Mouse (Mus musculus) E14TG2a.4 (cell line): ENCODE data around the gene Myb.

Experiments
- H3K27me3 ChIP-seq: 2 replicates; pipeline ENCODE4 v1.6.1; 2014; ENCODE audit warnings: low read length, control low read depth; ENCODE audit not compliant: insufficient read depth
- H3K36me3 ChIP-seq: 2 replicates; pipeline ENCODE4 v1.6.1; 2014; ENCODE audit warnings: low read length, control low read depth; ENCODE audit not compliant: insufficient read depth
- H3K4me1 ChIP-seq: replicated peaks from 2 replicates; pipeline ENCODE4 v1.6.1; 2014; ENCODE audit warnings: low read depth, low read length, control low read depth
- H3K4me3 ChIP-seq: replicated peaks from 2 replicates; pipeline ENCODE4 v1.5.1; 2014; ENCODE audit warnings: mild to moderate bottlenecking, low read length
- H3K9me3 ChIP-seq: 2 replicates; pipeline ENCODE4 v1.6.1; 2014; ENCODE audit warnings: low read length, control low read depth
- CTCF ChIP-seq: conservative IDR thresholded peaks from 2 replicates; pipeline ENCODE4 v1.5.1; 2014; ENCODE audit warnings: low read length
- NANOG ChIP-seq: IDR thresholded peaks from 2 replicates; pipeline ENCODE4 v1.6.1; 2014; ENCODE audit warnings: borderline replicate concordance, low read length, mixed read lengths
- POU5F1 ChIP-seq: IDR thresholded peaks from 2 replicates; pipeline ENCODE4 v1.6.1; 2014; ENCODE audit warnings: low read length, borderline replicate concordance

The Myb gene

DNA sequence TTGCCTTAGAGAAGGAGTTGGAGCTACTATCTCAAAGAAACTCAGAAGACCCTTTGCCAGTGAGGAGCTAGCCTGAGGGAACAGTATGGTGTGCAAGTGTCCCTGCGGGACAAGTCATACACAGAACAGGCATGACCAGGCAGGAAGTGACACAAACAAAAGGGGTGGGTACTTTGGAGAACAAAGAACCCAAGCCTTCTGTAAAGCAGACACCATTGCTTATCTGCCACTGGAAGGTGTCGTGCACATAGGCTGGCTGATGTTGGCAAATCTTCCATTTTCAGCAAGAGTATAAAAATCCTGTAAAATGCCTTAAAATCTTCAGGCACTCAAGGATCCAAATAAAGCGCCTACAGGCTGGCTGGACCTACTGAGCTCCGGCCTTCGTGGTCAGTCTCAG, 25.9 kb upstream of the Myb start:
- H3K4me3 ChIP-seq: no peak overlapping the region
- peaks cover 10% of the 10 kb centered on the region for H3K4me1 ChIP-seq
- no peaks in the 10 kb centered on the region for H3K9me3 ChIP-seq
- H3K27me3 ChIP-seq: no peaks in the 10 kb centered on the region
- no peaks in the 10 kb centered on the region for H3K36me3 ChIP-seq
- TF ChIP-seq NANOG (no peak), POU5F1 (no peak), CTCF (no peak)

- Histone ChIP-seq H3K27me3 (no peaks in the 10 kb centered on the region), H3K36me3 (no peaks in the 10 kb centered on the region), H3K4me1 (peaks cover 7% of the 10 kb centered on the region), H3K4me3 (0 out of 2 replicates have a peak overlapping the region, but pooled peaks have one; percentile 1), H3K9me3 (no peaks in the 10 kb centered on the region)
- TF ChIP-seq CTCF (peak; percentile 87), NANOG (no peak), POU5F1 (no peak)
Measured at GRCm38 (mm10) chr10:21178711-21179110, 17.9 kb upstream of the Myb start.

- TF ChIP-seq NANOG (no peak), POU5F1 (no peak), CTCF (no peak)
- Histone ChIP-seq H3K4me1 (peaks cover 7% of the 10 kb centered on the region), H3K9me3 (no peaks in the 10 kb centered on the region), H3K36me3 (no peaks in the 10 kb centered on the region), H3K4me3 (0 out of 2 replicates have a peak overlapping the region, but pooled peaks have one; percentile 1), H3K27me3 (no peaks in the 10 kb centered on the region)
Measured at GRCm38 (mm10) chr10:21178281-21178680, 17.5 kb upstream of the Myb start.

DNA sequence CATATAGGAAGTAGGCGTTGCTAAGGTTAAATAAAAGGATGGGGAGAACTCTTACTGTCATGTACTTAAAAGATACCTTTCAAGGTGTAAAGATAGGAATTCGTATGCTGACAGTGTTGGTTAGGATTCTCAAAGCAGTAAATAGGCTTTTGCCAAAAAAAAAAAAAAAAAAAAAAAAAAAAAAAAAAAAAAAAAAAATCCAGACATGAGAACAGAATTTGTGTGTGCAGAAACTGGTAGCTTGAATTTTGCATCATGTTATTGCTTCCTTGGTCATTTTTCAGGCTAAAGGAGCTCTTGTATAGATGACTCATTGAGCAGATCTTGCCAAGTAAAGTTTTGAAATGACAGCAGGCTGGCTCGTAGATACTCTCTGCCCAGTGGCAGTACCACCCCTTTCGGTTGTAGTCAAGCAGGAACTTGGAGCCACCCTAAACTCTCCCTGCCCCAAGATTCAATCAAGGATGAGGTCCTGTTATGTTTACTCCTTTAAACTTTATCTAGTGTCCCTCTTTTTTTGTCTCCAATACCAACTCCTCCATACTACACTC, 11.9 kb upstream of the Myb start:
- TF ChIP-seq CTCF: no peak
- no peak for TF ChIP-seq POU5F1
- no peak for TF ChIP-seq NANOG
- no peaks in the 10 kb centered on the region; the same call in 1 of the 2 replicates for H3K27me3 ChIP-seq

DNA sequence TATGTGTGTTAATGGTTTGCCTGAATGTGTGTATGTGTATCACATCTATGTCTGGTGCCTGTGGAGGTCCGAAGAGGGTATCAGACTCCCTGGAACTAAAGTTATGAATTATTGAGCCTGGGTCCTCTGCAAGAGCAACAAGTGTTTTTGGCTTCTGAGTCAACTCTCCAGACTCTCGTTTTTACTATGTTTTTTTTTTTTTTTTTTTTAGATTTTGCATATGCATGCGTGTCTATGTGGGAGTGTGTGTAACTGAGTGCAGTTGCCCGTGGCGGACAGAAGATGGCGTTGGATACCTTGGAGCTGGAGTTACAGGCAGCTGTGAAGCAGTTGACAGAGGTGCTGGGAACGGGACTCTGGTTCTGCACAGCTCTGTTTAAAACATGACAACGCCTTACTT, 7.7 kb upstream of the Myb start:
- H3K4me1 ChIP-seq: no peaks in the 10 kb centered on the region
- peaks cover 7% of the 10 kb centered on the region for H3K27me3 ChIP-seq
- peaks cover 17% of the 10 kb centered on the region for H3K9me3 ChIP-seq
- no peak overlapping the region for H3K4me3 ChIP-seq
- H3K36me3 ChIP-seq: no peaks in the 10 kb centered on the region
- no peak for TF ChIP-seq NANOG
- TF ChIP-seq POU5F1: no peak
- no peak for TF ChIP-seq CTCF

More for the DNA sequence above, 11.9 kb upstream of the Myb start:
- peaks cover 11% of the 10 kb centered on the region for H3K9me3 ChIP-seq
- no peaks in the 10 kb centered on the region for H3K4me1 ChIP-seq
- no peak overlapping the region for H3K4me3 ChIP-seq
- H3K36me3 ChIP-seq: no peaks in the 10 kb centered on the region

GRCm38 (mm10) chr10:21167842-21168241, 7.1 kb upstream of the Myb start:
- H3K36me3 ChIP-seq: no peaks in the 10 kb centered on the region
- no peaks in the 10 kb centered on the region for H3K4me1 ChIP-seq
- H3K4me3 ChIP-seq: no peak overlapping the region
- TF ChIP-seq NANOG: no peak
- no peak for TF ChIP-seq POU5F1
- TF ChIP-seq CTCF: no peak
- peaks cover 9% of the 10 kb centered on the region for H3K27me3 ChIP-seq
- peaks cover 17% of the 10 kb centered on the region for H3K9me3 ChIP-seq

DNA sequence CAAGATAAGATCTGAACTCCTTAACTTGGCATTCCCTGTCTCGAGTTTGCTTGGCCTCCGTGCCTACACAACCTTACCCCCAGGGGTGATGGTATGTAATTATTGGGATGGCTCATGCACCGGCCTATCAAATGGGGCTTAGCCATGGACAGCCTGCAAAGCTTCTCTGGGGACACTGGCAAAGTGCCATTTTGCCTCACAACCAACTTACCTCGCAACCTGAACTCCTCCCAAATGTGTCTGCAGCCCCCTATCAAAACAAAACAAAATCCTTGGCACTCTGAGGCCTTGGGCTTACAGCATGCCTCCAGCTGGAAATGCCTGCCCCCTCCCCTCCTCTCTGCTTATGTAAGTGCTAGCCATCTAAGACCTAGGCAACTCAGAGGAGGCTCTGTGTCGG, 6.4 kb upstream of the Myb start:
- no peak for TF ChIP-seq POU5F1
- TF ChIP-seq NANOG: no peak
- TF ChIP-seq CTCF: no peak
- H3K27me3 ChIP-seq: peaks cover 13% of the 10 kb centered on the region

DNA sequence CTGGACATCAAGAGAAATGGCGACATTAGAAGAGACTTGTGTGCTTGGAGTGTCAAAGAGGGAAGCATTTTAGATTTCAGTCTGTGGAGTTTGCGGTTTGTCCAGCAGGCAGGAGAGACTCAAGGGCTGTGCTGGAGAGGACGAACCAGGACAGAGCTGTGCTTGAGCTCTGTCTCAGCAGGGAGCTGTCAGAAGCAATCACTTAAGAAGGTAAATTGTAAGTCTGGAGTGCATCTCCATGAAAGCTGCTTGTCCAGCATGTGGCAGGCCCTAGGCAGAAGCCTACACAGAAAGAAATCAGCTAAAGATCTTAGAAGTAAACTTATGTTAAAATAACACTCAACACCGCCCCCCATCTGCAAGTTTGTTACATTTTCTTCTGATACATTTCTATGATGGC, 4.6 kb upstream of the Myb start:
- Histone ChIP-seq H3K36me3 (no peaks in the 10 kb centered on the region), H3K4me1 (peaks cover 5% of the 10 kb centered on the region; the same call in 1 of the 2 replicates), H3K4me3 (no peak overlapping the region), H3K27me3 (peaks cover 25% of the 10 kb centered on the region), H3K9me3 (peaks cover 17% of the 10 kb centered on the region)
- no peak for TF ChIP-seq NANOG
- no peak for TF ChIP-seq CTCF
- no peak for TF ChIP-seq POU5F1

More for the DNA sequence above, 6.4 kb upstream of the Myb start:
- peaks cover 17% of the 10 kb centered on the region for H3K9me3 ChIP-seq
- no peaks in the 10 kb centered on the region for H3K4me1 ChIP-seq
- H3K4me3 ChIP-seq: no peak overlapping the region
- no peaks in the 10 kb centered on the region for H3K36me3 ChIP-seq

GRCm38 (mm10) chr10:21162124-21162523, 1.3 kb upstream of the Myb start:
- no peaks in the 10 kb centered on the region for H3K36me3 ChIP-seq
- peaks cover 50% of the 10 kb centered on the region for H3K27me3 ChIP-seq
- TF ChIP-seq NANOG (no peak), POU5F1 (no peak), CTCF (no peak)
- H3K4me1 ChIP-seq: peaks cover 17% of the 10 kb centered on the region
- no peak overlapping the region for H3K4me3 ChIP-seq
- no peaks in the 10 kb centered on the region for H3K9me3 ChIP-seq
